Mouse (Mus musculus) urinary bladder, adult 18-20 months (tissue): ENCODE measurements around the gene Tcam1.

Source experiments
- DNase-seq, 2 experiments: peaks; one replicate each; pipeline ENCODE4 v3.0.0; 2022; ENCODE audit warnings: low spot score in 2 of 2, mixed read lengths in 2 of 2

Gene Tcam1

DNA sequence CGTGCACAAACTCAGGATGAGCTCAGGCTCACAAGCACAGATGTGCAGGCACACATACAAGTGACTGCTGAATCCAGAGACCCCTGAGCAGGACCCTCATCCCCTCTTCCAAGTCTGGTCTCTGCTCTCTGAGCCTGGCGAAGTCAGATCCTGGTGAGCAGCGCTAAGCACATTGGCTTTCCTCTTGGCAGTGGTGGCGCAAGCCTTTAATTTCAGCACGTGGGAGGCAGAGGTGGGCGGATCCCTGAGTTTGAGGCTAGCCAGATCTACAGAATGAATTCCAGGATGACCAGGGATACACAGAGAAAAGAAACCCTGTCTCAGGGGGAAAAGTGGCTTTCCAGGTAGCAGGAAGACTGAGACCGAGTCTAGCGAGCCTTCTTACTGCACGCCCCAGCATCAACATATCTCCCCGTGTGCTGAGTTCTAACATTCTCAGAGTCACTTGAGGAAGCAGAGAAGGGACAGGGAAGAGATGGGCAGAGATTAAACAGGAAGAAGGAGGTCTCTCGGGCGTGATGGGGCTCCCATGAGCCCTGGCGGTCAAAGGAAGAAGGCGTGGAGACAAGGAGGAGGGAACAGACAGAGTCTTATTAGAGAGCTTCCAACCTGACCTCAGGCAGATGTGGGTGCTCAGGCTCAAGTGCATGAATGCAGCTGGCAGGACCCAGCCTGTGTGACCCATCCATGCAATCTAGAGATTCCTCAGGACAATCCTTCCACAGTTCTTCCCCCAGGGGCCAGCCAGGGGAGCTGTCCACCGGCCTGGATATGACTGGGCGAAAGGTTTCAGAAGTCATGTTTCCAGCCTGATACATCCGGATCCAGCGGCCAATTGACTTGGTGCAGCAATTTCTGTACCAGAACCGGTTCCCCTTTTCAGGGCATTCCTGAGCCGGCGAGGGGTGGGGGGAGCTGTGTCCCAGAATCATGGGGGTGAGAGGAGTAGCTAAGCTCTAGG, 42.2 kb downstream of the Tcam1 start:
- no peak for DNase-seq

DNA sequence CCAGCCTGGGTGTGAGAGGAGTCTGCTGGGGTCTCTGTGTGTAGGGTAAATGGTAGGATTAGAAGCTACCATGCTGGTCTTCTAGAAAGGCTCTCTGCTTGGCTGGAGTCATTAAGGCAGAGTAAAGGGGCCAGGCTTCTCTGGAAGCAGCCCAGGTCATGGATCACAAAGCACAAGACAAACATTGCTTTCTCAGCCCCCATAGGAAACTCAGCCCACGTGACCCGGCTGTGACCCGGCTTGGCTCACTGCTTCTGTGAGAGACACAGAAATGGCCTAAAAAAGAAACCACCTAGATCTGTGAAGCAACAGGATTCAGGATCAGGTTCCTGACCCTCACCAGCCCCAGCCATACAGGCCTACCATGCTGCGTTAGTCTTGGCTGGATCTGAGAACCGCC, 48.4 kb downstream of the Tcam1 start:
- DNase-seq, result no peak

DNA sequence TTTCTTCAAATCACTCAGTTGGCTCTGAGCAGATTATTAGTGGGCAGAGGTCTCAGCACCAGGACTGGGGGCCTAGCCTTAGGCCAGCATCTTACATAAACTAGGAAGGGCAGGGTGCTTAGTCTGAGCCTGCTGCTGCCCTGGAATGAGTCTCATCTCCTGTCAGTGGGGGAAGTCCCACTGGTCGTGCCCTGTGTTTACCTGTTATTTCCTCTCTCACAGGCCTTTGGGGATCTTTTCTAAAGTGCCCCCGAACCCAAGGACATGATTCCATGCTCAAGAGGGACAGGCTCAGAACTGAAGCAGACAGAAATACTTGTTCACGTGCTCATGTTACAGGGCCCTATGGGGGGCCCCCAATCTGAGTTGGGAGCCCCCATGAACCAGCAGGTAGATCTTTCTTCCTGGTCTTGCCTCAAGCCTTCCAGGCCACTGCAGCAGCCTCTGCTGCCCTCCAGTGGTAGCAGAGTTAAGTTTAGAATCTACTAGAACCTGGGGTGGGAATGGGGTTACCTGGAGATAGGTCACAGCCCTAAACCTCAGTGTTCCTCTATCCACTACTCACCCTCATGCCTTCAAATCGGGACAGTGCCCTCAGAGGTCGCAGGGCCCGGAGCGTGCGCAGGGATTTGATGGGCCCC, 49.2 kb downstream of the Tcam1 start:
- peak; percentile 28 to 56 for DNase-seq

DNA sequence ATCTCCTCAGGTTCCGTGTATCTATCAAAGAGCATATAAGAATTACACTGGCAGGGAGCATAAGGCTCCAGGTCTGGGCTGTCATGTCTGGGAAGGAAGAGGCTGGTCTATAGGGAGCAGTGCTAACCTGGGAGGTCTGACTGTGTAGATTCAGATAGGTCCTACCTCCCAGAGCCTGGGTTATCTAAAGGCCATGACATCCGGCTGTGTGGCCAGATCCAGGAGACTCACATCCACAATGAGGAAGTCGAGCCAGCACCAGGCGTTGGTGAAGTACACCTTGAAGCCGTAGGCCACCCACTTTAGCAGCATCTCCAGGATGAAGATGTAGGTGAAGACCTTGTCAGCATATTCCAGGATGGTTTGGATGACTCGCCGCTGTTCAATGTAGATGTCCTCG, 50.0 kb downstream of the Tcam1 start:
- no peak for DNase-seq

DNA sequence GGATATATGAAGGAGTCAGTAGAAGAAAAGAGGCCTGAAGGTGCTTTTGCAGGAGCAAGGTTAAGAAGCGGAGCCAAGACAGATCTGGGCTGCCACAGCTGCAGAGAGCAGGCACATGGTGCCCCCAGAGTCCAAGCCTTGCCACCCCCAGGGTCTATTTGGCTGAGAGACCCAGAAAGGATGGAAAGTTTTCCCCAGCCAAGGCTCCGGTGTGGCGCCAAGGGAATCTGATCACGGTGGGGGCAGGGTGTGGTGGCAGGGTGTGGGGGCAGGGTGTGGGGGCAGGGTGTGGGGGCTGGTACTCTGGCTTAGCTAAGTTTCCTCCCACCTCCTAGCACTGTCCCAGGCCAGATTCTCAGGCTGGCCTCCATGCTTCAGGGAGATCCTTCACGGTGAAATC, 52.0 kb downstream of the Tcam1 start:
- DNase-seq, result no peak

DNA sequence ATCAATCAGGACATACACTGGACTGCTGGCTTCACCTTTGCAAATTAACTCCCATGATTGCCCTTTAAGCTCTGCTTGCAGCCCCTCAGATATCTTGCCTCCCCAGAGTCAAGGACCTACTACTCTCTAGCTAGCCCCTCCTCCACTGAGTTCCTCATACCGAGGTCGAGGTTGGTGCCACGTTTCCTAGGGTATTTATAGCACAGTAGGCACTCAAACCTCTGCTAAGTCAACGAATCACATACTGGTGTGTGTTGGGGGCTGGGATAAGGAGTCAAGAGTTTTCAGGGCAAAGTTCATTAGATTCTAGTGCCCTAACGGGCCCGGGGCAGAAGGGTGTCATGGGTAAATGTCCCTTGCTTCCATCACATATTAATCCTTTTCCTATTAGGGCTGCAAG, 52.7 kb downstream of the Tcam1 start:
- DNase-seq, result no peak

DNA sequence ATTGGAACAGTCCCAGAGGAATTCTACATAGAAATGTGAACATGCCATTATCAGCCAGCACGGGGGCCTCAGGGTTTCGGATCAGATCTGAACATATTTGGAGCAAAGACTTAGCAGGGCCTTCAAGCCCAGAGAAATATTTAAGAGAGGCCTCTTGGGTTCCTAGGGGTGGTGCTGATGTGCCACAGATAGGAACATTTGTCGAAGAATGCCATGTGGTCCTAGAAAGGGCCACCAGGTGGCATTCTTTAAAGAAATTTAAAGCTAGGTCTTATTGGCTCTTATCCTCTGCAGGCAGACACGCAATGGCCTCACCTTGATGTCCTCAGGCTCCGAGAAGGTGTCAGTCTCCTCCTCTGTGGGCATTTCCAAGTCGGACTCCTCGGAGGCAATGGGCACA, 53.2 kb downstream of the Tcam1 start:
- DNase-seq, result no peak

DNA sequence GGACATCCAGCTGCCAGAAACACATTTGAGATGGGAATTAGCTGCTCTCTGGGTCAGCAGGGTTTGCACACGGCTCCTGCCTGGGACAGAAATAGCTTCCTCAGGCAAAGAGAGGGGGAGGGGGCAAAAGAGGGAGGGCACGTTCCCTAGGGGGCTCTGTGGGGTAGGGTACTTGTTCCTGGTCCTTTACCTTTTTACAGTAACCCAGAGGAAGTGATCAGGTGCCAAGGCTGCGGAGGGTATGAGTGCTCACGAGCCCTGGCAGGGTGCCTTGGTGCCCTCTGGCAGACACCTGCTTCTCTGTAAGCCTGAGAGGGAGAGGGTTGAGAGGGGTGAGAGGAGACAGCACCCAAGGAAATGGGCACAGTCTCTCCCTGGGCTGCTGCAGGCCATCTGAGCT, 56.0 kb downstream of the Tcam1 start:
- no peak for DNase-seq

DNA sequence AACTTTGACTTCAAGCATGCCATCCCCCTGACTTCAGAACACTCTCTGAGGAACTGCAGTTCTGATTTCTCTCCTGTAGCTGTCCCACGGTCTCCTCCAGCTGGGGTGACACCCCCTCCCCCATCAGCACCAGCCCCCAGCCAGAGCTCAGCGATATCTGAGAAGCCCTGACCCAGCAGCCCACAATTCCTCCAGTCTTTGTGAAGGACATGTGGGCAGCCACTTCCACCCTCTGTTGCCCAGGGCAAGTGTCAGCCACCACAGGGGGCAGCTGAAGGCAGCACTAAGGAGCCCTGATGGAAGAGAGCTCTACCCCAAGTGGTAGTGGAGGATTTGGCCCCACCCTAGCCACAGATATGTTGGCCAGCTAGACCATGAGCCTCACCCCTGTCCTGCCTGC, 57.6 kb downstream of the Tcam1 start:
- no peak for DNase-seq

DNA sequence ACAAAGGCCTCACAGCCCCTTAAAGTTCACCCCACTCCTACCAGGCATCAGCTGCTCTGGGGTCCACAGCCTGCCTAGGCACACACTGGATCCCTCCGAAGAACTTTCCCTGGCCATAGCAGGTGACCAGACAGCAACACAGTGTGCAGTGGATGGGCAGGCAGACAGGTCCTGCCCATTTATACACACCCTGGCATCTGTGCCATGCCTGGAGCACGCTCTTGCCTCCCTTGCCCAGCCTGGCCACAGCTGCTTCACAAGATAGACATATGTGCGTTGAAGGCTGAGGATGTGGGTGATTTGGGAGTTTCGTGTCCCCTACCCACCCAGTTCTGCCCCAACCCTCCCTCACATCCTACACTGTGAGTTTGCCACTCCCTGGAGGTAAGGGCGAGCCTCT, 61.6 kb downstream of the Tcam1 start:
- DNase-seq, result no peak
